Mouse (Mus musculus) ovary, adult 18-20 months (tissue): ENCODE measurements around the gene Chid1.
"Not testable (repeated sequence)": the region's sequence is repeated elsewhere in the genome, so short reads cannot be mapped to it uniquely, and the experiment has no call there.

Source experiments
- DNase-seq: peaks from one replicate; pipeline ENCODE4 v3.0.0; 2022; ENCODE audit warnings: low spot score, mixed read lengths

Chid1 gene

DNA sequence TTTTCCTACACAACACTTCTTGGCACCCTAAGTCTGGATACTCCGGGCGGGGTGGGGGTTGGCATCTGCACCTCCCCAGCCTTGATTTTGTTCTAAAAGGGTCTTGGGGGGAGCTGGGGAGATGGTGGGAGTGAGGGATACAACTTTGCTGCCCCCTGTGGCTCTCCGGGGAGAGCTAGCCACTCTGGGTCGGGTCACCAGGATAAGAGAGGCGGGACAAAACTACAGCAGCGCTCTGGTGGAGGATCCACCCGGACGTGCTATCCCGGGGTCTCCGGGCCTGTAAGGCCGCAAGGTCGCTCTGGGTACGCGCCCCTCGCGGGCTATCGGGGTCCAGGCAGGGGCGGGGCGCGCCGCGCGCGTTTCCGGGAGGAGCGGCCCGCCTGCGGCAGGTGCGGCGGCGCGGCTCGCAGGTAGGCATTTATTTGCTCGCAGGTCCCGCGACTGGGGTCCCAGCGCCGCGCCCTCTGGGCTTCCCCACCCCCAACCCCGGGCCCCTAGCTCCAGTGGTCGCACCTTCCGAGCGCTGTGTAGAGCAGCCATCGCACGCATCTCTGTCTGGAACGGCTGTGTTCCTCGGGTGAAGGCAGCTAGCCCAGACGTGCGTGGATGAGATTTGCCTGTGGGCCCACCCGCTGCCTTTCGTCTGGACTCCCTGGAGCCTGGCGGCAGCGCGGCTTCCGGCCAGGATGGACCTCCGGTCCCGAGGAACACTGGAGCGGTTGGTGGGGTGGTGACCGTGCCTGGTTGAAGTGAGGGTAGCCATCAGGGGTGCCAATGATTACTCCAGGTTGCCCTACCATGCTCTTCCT, 77.9 kb downstream of the Chid1 start:
- no peak for DNase-seq

DNA sequence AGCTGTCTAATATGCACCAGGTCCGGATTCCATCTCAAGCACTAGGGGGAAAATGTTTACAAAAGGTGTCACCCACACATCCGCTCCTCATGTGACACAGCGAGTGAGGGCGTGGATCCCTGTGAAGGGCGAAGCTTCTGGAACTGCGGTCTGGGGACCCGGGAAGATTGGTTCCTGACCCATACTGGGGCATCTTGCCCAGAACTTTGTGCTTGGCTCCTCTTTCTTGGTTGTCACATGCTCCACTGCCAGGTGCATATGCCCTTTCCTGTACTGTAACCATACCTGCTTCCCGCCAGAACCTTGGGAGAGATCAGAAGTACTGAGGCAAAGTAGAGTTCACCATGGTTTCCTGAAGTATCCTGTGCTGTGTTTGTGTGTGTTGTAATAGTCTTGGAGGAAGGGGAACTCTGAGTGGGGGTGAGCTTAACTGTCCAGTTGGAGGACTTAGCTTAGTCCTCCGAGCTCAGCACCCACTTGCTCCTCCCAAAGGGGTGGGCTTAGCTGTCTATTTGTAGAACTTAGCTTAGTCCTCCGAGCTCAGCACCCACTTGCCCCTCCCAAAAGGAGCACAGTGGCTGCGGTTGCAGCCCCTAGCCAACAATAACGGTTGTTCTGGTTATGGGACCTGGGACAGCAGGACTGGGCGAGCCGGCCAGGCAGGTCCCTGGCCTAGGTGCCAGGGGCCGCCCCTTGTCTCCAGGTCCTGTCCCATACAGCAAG, 79.1 kb downstream of the Chid1 start, which contains the start of gene Cracr2b:
Gene Cracr2b (plus strand): TSS at position 704 of the 723 bp plus-strand sequence.
- DNase-seq, result no peak

DNA sequence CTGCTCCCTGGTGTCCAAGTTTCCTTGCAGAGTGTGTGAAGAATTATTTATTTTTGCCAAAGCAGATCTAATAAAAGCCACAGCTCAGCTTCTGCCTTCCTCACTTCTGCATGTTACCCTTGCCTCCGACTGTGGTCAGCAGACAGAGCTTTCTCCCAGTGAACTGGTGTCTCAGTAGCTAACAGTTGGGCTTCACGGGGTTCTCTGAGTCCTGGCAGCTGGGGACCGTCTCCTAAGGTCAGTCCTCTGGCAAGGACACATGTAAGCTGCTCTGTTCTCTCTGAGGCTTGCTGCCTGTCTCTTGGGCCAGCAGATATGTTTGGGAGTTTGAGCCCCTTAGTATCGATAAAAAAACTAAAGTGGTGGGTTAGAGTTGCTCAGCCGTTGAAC, 79.7 kb downstream of the Chid1 start:
- no peak for DNase-seq

DNA sequence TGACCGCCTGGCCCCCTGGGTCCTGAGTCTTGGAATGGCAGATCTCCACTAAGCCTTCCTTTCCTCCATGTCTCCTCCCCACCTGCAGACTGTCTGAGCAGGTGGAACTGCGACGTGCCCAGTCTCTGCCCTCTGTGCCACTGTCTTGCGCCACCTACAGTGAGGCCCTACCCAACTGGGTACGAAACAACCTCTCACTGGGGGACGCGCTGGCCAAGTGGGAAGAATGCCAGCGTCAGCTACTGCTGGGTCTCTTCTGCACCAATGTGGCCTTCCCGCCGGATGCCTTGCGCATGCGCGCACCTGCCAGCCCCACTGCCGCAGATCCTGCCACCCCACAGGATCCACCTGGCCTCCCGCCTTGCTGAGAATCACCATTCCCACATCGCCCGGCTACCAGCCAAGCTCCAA, 80.4 kb downstream of the Chid1 start:
- no peak for DNase-seq

DNA sequence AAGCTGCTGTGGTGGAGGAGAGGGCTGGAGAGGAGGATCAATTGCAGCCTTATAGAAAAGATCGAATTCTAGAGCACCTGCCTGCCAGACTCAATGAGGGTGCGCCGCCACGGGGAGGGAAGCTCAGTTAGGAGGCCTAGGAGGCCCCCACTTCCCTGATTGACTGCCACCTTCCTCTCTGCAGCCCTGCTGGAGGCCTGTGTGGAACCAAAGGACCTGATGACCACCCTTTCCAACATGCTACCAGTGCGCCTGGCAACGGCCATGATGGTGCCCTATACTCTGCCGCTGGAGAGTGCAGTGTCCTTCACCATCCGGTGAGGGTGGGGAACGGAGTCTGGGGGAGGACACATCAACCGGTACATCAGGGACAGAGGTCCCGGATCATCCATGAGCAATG, 81.0 kb downstream of the Chid1 start:
- no peak for DNase-seq

DNA sequence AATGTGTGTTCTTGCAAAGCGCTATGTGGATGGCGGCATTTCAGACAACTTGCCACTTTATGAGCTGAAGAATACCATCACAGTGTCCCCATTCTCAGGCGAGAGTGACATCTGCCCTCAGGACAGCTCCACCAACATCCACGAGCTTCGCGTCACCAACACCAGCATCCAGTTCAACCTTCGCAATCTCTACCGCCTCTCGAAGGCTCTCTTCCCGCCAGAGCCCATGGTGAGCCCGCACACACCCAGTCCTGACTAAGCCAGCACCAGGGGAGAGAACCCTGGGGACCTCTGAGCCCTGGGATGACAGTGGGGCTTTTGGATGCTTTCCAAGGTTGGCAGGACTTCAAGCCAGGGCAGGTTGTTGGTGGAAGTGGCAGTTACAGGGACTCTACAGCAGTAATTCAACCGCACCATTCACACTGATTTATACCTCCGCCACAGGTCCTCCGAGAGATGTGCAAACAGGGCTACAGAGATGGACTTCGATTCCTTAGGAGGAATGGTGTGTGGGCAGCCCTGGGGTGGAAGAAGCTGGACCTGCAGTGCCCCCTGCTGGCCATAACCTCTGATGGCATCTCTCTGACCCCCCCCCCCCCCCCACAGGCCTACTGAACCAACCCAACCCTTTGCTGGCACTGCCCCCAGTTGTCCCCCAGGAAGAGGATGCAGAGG, 81.5 kb downstream of the Chid1 start:
- no peak for DNase-seq

DNA sequence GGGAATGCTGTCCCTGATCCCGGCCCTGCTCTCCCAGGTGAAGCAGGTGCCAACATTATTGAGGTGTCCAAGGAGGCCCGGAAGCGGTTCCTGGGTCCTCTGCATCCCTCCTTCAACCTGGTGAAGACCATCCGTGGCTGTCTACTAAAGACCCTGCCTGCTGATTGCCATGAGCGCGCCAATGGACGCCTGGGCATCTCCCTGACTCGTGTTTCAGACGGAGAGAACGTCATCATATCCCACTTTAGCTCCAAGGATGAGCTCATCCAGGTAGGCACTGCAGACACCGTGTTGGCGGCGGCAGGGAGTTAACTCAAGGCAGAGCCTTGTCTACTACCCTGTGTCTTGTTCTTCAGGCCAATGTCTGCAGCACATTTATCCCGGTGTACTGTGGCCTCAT, 82.4 kb downstream of the Chid1 start:
- no peak for DNase-seq

DNA sequence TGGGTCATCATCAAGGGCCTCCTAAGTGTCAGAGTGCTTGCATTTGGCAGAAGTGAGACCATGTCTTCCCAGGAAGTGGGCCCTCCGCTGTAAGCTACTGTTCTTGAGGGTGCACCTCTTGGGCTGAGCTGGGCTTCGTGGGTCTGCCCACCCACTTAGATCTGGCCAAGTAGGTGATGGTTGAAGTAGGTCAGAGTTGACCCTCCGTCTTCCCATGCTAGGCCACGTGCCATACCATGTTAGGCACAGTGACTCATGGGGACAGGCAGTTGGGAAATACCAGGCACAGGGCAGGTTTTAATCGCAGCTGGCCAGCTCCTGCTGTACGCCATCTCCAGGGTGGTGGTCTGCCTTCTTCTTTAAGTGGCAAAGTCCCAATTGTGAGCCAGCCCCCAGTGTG, 82.9 kb downstream of the Chid1 start:
- DNase-seq, result no peak

DNA sequence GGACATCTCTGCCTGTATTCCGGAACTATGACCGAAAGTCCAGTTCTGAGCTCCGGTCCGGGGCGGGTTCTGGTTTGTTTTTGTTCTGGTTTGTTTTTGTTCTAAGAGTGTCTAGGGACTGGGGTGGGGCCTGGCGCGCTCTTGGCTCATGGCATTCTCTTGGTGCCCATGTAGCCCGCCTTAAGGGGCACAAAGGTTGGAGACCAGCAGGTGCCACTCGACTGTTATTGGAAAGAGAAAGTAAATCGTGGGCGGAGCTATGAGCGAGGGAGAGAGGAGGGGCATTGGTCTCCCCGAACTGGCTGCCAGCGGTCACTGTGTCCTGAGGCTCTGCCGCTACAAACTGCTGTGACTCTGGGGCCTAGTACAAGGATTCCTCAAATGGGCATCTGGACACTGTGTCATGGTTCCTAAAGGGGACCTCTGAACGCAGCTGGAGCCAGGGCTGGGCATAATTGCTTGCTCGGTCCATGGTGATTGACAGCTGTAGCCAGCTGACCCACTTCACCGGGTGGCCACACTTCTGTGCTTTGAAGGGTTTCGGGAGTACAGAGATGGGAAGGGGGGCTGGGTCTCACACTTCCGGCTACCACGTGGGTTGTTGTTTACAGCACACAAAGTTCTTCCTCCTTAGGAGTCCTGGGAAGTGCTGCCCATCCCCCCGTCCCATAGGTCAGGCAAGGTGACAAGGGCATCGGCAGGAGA, 83.9 kb downstream of the Chid1 start:
- DNase-seq, result peak; percentile 69

DNA sequence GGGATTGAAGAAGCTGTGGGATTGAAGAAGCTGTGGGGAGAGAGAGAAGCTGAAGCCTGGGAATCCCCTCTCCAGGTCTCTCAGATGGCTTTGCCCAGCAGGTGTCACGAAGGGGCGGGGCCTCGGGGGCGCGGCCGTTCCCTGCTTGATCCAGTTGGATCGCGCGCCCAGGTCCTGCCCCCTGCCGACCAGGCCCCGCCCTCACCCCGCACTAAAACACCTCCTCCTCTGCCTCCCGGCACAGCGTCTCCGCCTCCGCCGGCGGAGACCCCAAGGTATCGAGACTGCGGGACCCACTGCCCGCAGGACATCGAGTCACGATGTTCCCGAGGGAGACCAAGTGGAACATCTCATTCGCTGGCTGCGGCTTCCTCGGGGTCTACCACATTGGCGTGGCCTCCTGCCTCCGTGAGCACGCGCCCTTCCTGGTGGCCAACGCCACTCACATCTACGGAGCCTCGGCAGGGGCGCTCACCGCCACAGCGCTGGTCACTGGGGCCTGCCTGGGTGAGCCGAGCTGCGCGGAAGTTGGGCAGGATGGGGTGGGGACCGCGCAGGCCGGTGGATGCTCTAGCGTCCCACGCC, 84.6 kb downstream of the Chid1 start, which contains the start of gene Pnpla2:
Gene Pnpla2 (plus strand): TSS at position 232 of the 585 bp plus-strand sequence.
- DNase-seq, result peak; percentile 90

DNA sequence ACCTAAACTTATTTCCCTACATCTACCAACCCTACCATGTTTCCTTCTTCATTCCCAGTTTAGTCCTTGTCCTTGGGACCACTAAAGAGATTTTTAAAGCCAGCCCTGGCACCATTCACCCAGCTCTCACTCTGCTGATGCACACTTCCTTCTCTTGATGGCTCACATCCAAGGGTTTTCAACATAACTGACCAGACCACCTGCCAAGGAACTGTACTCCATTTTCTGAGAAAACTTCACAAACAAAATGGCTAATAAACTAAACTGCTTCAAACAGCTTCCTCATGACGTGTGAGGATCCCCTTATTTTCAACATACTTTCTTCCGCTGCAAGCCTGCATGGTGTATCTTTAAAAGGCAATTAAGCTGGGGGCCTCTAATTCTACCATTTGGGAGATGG, 86.0 kb downstream of the Chid1 start:
- no peak for DNase-seq

DNA sequence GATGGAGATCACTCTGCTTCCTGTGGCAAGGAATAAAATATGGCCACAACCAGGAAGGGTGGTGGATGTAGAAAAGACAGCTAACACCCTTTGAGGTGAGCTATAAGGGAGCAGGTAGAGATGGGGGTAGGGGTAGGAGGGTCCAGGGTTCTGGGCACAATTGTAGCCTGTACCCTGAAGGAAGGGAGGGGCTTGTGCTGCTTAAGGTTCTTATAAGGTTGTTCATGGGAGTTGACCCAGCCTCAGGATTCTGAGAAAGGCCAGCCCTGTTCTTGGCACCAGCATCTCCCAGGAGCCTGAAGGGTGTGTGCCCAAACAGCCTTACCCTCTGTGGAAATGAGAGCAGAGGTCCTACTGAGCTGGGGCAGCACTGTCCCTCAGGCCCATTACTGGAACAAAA, 87.7 kb downstream of the Chid1 start:
- no peak for DNase-seq

DNA sequence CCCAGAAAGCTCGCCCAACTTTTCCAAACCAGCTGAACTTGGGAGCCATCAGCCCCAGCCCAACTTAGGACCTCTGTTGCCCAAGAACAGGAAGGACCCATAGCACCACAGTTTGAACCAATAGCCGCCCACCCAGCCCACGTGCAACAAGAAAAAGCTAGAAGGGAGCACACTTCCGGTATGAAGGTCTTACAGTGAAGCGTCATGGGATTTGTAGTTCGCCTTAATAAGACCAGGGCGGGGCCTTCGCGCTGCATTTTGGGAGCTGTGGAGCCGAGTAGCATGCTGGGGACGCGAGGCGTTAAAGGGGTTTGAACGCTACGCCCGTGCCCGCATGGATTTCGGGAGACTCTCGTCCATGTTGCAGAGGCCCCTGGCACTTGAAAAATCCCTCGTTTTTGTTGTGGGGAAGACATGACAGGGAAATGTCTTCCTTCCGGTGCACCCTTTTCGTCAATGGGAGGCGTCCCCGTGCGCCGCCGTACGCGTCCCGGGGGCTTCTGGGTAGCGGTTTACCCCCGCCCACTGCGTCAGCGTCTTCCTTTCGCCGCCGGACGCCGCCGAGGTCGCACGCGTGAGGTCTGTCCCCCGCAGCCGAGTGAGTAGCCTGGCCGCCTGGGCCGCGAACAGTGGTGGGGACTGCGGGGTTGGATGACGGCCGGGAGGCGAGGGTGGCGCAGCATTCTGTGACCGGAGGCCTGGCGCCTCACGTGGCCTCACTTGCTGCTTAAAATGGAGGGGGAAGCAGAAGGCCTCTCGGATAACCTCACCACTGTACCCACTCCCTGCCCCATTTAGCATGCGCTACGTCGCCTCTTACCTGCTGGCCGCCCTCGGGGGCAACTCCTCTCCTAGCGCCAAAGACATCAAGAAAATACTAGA, 92.3 kb downstream of the Chid1 start, which contains the start of gene Rplp2:
Gene Rplp2 (plus strand): TSS at position 261 of the 882 bp plus-strand sequence.
- DNase-seq, result peak; percentile 89

DNA sequence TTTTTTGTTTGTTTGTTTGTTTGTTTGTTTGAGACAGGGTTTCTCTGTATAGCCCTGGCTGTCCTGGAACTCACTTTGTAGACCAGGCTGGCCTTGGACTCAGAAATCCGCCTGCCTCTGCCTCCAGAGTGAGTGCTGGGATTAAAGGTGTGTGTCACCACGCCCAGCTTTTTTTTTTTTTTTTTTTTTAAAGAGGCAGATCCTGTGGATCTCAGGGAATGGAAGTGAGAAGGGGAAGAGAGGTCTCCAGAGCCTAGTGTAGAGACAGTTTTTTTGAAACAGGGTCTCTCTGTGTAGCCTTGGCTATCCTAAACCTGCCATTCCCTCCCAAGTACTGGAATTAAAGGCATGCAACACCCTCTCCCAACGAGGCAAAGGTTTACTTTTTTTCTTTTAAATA, 93.3 kb downstream of the Chid1 start:
- not testable (repeated sequence) for DNase-seq

DNA sequence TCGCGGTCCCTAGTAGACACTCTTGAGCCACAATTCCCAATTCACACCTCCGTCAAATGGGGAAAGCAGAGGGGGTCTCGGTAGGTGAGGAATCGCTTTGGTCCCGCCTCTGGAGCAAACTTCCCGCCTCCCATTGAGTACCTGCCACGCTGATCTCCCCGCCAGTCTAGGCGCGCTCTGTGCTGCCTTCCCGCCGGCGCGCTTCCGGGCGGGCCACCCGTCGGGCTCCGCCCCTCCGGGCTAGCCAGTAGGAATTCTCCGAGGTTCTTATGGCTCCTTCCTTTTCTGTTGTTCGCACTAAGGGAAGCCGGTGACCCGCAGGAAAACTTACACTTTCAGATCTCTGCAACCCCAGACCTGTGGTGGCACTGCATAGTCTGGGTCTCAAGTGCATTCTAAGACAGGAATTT, 95.8 kb downstream of the Chid1 start, which contains the start of gene Pidd1:
Gene Pidd1 (minus strand): TSS at position 198 of the 410 bp plus-strand sequence.
- no peak for DNase-seq
